Mouse (Mus musculus): ENCODE measurements around the gene Pafah1b2. TPM values are rescaled to one million over a fixed set of nuclear protein-coding genes. Genes with fewer than 3 reads are reported as not detected.

The Pafah1b2 gene
- polyA plus RNA-seq, 1 experiment from 2014 or later, result 57.6 TPM

Small RNA genes lying within 50 kb of the gene (microRNA-seq; reads per million reads assigned to microRNA genes)
- not detected for gene Mir7087

Other genes starting within 250 kb of the Pafah1b2 start
- 5.3 and 5.4 TPM in 2 replicates for gene Cep164, start 184.0 kb downstream of the Pafah1b2 start, polyA plus RNA-seq (2015; fragmentation: Nextera tagmentation; extraction: Ambion mirVana)
- 7.4 and 9.3 TPM in 2 replicates for gene Bace1, start 174.1 kb downstream of the Pafah1b2 start, polyA plus RNA-seq (2015; fragmentation: Nextera tagmentation; extraction: Ambion mirVana)
- gene Pcsk7, start 106.2 kb downstream of the Pafah1b2 start, polyA plus RNA-seq (2015; fragmentation: Nextera tagmentation; extraction: Ambion mirVana), result 7.2 and 8.4 TPM in 2 replicates
- gene Rnf214, start 105.8 kb downstream of the Pafah1b2 start, polyA plus RNA-seq (2015; fragmentation: Nextera tagmentation; extraction: Ambion mirVana), result 15.0 and 16.0 TPM in 2 replicates
- gene Tagln, start 76.6 kb downstream of the Pafah1b2 start, polyA plus RNA-seq (2015; fragmentation: Nextera tagmentation; extraction: Ambion mirVana), result 6.2 and 9.5 TPM in 2 replicates
- 18.5 and 20.5 TPM in 2 replicates for gene Sidt2, start 57.4 kb downstream of the Pafah1b2 start, polyA plus RNA-seq (2015; fragmentation: Nextera tagmentation; extraction: Ambion mirVana)
- gene Sik3, start 130 bp upstream of the Pafah1b2 start, polyA plus RNA-seq (2015; fragmentation: Nextera tagmentation; extraction: Ambion mirVana), result 1.6 and 1.7 TPM in 2 replicates
- 6,810 and 7,451 TPM in 2 replicates for gene Apoa1, start 215.9 kb upstream of the Pafah1b2 start, polyA plus RNA-seq (2015; fragmentation: Nextera tagmentation; extraction: Ambion mirVana)
- 9.3 and 14.0 TPM in 2 replicates for gene Apoc3, start 222.9 kb upstream of the Pafah1b2 start, polyA plus RNA-seq (2015; fragmentation: Nextera tagmentation; extraction: Ambion mirVana)
- 0.07 and 14.5 TPM in 2 replicates for gene Apoa4, start 228.0 kb upstream of the Pafah1b2 start, polyA plus RNA-seq (2015; fragmentation: Nextera tagmentation; extraction: Ambion mirVana)